ENCODE assay signal across 14 mouse cellular contexts in genomic region chr8:61436586-61437304, GRCm38 (mm10). TPM values are rescaled to one million over a fixed set of nuclear protein-coding genes. Genes with fewer than 3 reads are reported as not detected.
DNase-seq lines count a peak whose midpoint lies in the region; ATAC-seq lines count a peak whose summit lies in the region.
"Had no signal": no experiment of that assay in that cellular context is flagged by ENCODE, and none has a peak within 500 bp of the region (broad histone marks: within the 10 kb centered on the region; RNA-seq: fewer than 3 reads in every experiment).

No protein-coding gene starts in this region.

- ATAC-seq in liver, embryonic 16.5 days (ENCODE audit: low read depth) = peak; percentile 43; the same call in 1 of the 2 replicates
- no peak for ATAC-seq in liver, embryonic 11.5 days (replicated peaks; ENCODE audit: low FRiP score)
- ATAC-seq in CD4-positive, CD25-positive, alpha-beta regulatory T cell, adult 4 months = peak; percentile 43
- ATAC-seq in midbrain, embryonic 12.5 days (ENCODE audit: low FRiP score, low read depth) = peak; percentile 41; the same call in 1 of the 2 replicates

- H3K36me3 ChIP-seq in liver, embryonic 16.5 days (ENCODE audit: control insufficient read depth, insufficient read depth) = no peaks in the 10 kb centered on the region
- H3K36me3 ChIP-seq in liver, embryonic 11.5 days (ENCODE audit: control insufficient read depth, insufficient read depth, low read length) = no peaks in the 10 kb centered on the region
- H3K36me3 ChIP-seq in midbrain, embryonic 12.5 days = no peaks in the 10 kb centered on the region
- H3K36me3 ChIP-seq: heart, embryonic 10.5 days; limb, embryonic 12.5 days had no signal

- no peaks in the 10 kb centered on the region; the same call in 1 of the 2 replicates for H3K4me1 ChIP-seq in liver, embryonic 16.5 days (ENCODE audit: control insufficient read depth, low read depth, low read length)
- no peaks in the 10 kb centered on the region for H3K4me1 ChIP-seq in liver, embryonic 11.5 days (replicated peaks; ENCODE audit: control insufficient read depth, insufficient read depth, low read length)
- H3K4me1 ChIP-seq in midbrain, embryonic 12.5 days = peaks cover 11% of the 10 kb centered on the region
- H3K4me1 ChIP-seq: heart, embryonic 10.5 days; limb, embryonic 12.5 days had no signal

- H3K4me3 ChIP-seq in liver, embryonic 16.5 days (ENCODE audit: low read depth, low read length) = no peak overlapping the region
- no peak overlapping the region for H3K4me3 ChIP-seq in liver, embryonic 11.5 days (ENCODE audit: low read depth, low read length)
- no peak overlapping the region for H3K4me3 ChIP-seq in midbrain, embryonic 12.5 days
- H3K4me3 ChIP-seq: heart, embryonic 10.5 days; limb, embryonic 12.5 days had no signal

- no peak overlapping the region for H3K9ac ChIP-seq in liver, embryonic 16.5 days (ENCODE audit: low read depth, low read length)
- H3K9ac ChIP-seq in liver, embryonic 11.5 days (ENCODE audit: low read depth, low read length) = no peak overlapping the region
- H3K9ac ChIP-seq in midbrain, embryonic 12.5 days (replicated peaks) = no peak overlapping the region
- H3K9ac ChIP-seq: limb, embryonic 12.5 days had no signal

- H3K9me3 ChIP-seq in liver, embryonic 16.5 days (replicated peaks; ENCODE audit: control insufficient read depth, low read length) = no peaks in the 10 kb centered on the region
- H3K9me3 ChIP-seq in liver, embryonic 11.5 days (ENCODE audit: control insufficient read depth, low read length) = no peaks in the 10 kb centered on the region
- no peaks in the 10 kb centered on the region for H3K9me3 ChIP-seq in midbrain, embryonic 12.5 days

- 51% methylated on average over 9 of the region's 9 CpGs for WGBS in liver, embryonic 16.5 days (ENCODE audit: insufficient replicate concordance)
- 63% methylated on average over 9 of the region's 9 CpGs for WGBS in liver, embryonic 11.5 days
- WGBS in midbrain, embryonic 12.5 days = 21% methylated on average over 9 of the region's 9 CpGs

- DNase-seq in liver, embryonic 11.5 days (ENCODE audit: low spot score) = no peak
- DNase-seq in R1 (ENCODE audit: low read depth, low spot score) = peak; percentile 54
- DNase-seq in right cerebral cortex, postnatal 36 days (ENCODE audit: low spot score in 2 of 2) = no peak
- no peak for DNase-seq in cerebellum, adult 11 months
- DNase-seq: adrenal gland, adult 8-10 months; cerebellum, adult 2 months; gastrocnemius, postnatal 25 days; kidney, adult 8-10 months; lung, postnatal 14 days had no signal

- no peak overlapping the region for H3K27ac ChIP-seq in liver, embryonic 16.5 days (ENCODE audit: low read length)
- no peak overlapping the region for H3K27ac ChIP-seq in liver, embryonic 11.5 days (ENCODE audit: low read depth, low read length)
- H3K27ac ChIP-seq in midbrain, embryonic 12.5 days (replicated peaks) = 0 out of 2 replicates have a peak overlapping the region, but pooled peaks have one; percentile 1
- H3K27ac ChIP-seq: heart, embryonic 10.5 days; limb, embryonic 12.5 days had no signal

- H3K4me2 ChIP-seq in liver, embryonic 16.5 days (ENCODE audit: low read depth, low read length) = no peak overlapping the region
- H3K4me2 ChIP-seq in liver, embryonic 11.5 days = no peak overlapping the region
- no peak overlapping the region for H3K4me2 ChIP-seq in midbrain, embryonic 12.5 days (replicated peaks)
- H3K4me2 ChIP-seq: limb, embryonic 12.5 days had no signal

- no peaks in the 10 kb centered on the region for H3K27me3 ChIP-seq in liver, embryonic 16.5 days (ENCODE audit: control insufficient read depth, insufficient read depth, low read depth, low read length)
- no peaks in the 10 kb centered on the region for H3K27me3 ChIP-seq in liver, embryonic 11.5 days (replicated peaks; ENCODE audit: control insufficient read depth, insufficient read depth, low read length)
- H3K27me3 ChIP-seq in midbrain, embryonic 12.5 days = no peaks in the 10 kb centered on the region
- H3K27me3 ChIP-seq: limb, embryonic 12.5 days had no signal

RNA-seq across cellular contexts. Expression of gene Cbr4, which starts 50.8 kb away (rescaled TPM):
- polyA plus RNA-seq in liver, embryonic 16.5 days (2015; fragmentation: Nextera tagmentation; extraction: Ambion mirVana) = 21.3 and 23.6 TPM in 2 replicates
- polyA plus RNA-seq in liver, embryonic 11.5 days (2014; fragmentation: Nextera tagmentation; extraction: Ambion mirVana) = 33.3 and 37.3 TPM in 2 replicates
- polyA plus RNA-seq in CD4-positive, CD25-positive, alpha-beta regulatory T cell, adult 4 months (2017; shearing (Covaris generic)) = 10 to 100 TPM; 10.4 to 24.3 TPM
- 25.4 and 26.7 TPM in 2 replicates for polyA plus RNA-seq in midbrain, embryonic 12.5 days (2016; fragmentation: Nextera tagmentation; extraction: Ambion mirVana)
